Mouse (Mus musculus): ENCODE measurements around the gene Cdh23.

Gene Cdh23

GRCm38 (mm10) chr10:60262386-60262785 is 433.9 kb downstream of the Cdh23 start:
- in situ Hi-C loops (cut with MboI) = no loop called here

GRCm38 (mm10) chr10:60261530-60261929 is 434.8 kb downstream of the Cdh23 start:
- in situ Hi-C loops (cut with MboI) = no loop called here

- in situ Hi-C loops (cut with MboI) = no loop called here
Observed at GRCm38 (mm10) chr10:60260557-60261294, 435.6 kb downstream of the Cdh23 start.

- in situ Hi-C loops (cut with MboI) = no loop called here
Observed at GRCm38 (mm10) chr10:60257261-60257825, 438.9 kb downstream of the Cdh23 start.

GRCm38 (mm10) chr10:60256088-60256487 is 440.2 kb downstream of the Cdh23 start:
- in situ Hi-C loops (cut with MboI) = no loop called here

All from mature B cell (primary cell).